Mouse (Mus musculus): Measurements from ENCODE around the gene Rora. TPM values are rescaled to one million over a fixed set of nuclear protein-coding genes. Genes with fewer than 3 reads are reported as not detected.

Gene Rora
- polyA plus RNA-seq, 1 experiment from 2014 or later: 23.2 TPM

DNA sequence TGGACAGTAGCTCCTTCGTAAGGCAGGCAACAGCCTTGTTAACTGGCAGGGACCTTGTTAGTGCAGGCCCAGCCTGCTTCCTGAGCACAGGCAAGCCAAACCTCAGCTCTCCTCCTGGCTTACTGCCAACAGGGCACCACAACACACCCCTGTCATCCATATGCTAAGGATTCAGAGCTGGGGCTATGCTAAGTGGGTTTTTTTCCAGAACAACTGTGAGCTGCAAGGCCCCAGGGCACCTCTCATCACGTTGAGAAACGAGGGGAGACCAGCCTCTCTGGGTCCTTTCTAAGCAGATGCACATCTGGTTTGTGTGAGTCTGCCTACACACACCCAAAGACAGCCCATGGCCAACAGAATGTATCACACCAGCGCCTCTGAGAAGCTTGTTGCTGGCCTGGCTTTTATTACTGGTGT is 289.0 kb downstream of the Rora start:
- no peak overlapping the region for H3K4me2 ChIP-seq (ENCODE audit: low read depth, low read length)
- no peak for ATAC-seq (ENCODE audit: low read depth)
- H3K9me3 ChIP-seq (ENCODE audit: control insufficient read depth, low read length): no peaks in the 10 kb centered on the region
- no peak overlapping the region for H3K4me3 ChIP-seq (ENCODE audit: low read depth, low read length)
- 53% methylated on average over 4 of the region's 4 CpGs for WGBS
- H3K27me3 ChIP-seq (ENCODE audit: control insufficient read depth, insufficient read depth, low read length): no peaks in the 10 kb centered on the region
- H3K4me1 ChIP-seq (ENCODE audit: control insufficient read depth, insufficient read depth, low read length): peaks cover 4% of the 10 kb centered on the region; the same call in 1 of the 2 replicates
- no peak overlapping the region for H3K27ac ChIP-seq (ENCODE audit: low read depth, low read length)
- H3K9ac ChIP-seq (replicated peaks; ENCODE audit: low read depth, low read length): no peak overlapping the region
- no peaks in the 10 kb centered on the region for H3K36me3 ChIP-seq (ENCODE audit: control insufficient read depth, insufficient read depth, low read length)

DNA sequence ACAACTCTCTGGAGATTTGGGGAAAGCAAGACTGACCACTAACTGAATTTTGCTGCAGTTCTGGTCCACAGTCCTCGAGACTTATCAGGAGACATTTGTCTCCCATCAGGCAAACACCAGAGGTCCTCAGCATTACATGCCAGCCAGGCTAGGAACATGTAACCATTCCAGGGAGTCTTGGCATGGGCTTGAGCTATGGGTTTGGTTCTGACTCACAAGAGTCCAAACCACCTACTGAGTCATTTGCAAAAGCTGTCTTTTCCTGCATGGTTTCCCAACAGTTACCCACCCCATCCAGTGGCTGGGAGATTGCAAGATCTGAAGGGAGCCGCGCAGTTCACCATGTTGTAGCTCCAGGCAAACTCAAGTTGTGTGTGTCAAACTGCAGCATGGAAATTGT is 290.4 kb downstream of the Rora start:
- Histone ChIP-seq H3K9ac (replicated peaks; ENCODE audit: low read depth, low read length) (no peak overlapping the region), H3K27me3 (ENCODE audit: control insufficient read depth, insufficient read depth, low read length) (no peaks in the 10 kb centered on the region), H3K4me2 (ENCODE audit: low read depth, low read length) (no peak overlapping the region), H3K4me1 (ENCODE audit: control insufficient read depth, insufficient read depth, low read length) (peaks cover 5% of the 10 kb centered on the region; the same call in 1 of the 2 replicates), H3K36me3 (ENCODE audit: control insufficient read depth, insufficient read depth, low read length) (no peaks in the 10 kb centered on the region), H3K4me3 (ENCODE audit: low read depth, low read length) (no peak overlapping the region), H3K27ac (ENCODE audit: low read depth, low read length) (no peak overlapping the region), H3K9me3 (ENCODE audit: control insufficient read depth, low read length) (no peaks in the 10 kb centered on the region)
- no peak for ATAC-seq (ENCODE audit: low read depth)
- WGBS: 97% methylated on average over 3 of the region's 3 CpGs

DNA sequence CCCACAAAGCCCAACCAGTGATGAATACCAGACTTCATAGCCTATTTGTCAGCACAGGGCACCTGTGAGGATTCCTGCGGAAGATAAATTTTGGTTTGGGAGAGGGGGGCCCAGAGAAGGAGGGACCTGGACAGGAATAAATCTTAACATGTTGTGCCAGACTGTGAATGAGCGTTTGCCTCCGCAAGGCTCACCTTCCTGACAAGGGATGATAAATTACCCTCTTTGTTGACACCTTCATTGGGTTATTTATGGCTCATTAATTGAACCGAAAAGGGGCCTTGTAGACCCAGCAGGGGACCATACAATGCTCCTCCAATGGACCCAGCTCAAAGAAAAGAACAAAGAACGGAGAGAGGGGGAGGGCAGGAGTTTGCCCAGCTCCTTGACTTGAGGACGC is 294.1 kb downstream of the Rora start:
- H3K27ac ChIP-seq (ENCODE audit: low read depth, low read length): no peak overlapping the region
- peaks cover 5% of the 10 kb centered on the region; the same call in 1 of the 2 replicates for H3K4me1 ChIP-seq (ENCODE audit: control insufficient read depth, insufficient read depth, low read length)
- peak; percentile 38; the same call in 1 of the 2 replicates for ATAC-seq (ENCODE audit: low read depth)
- H3K27me3 ChIP-seq (ENCODE audit: control insufficient read depth, insufficient read depth, low read length): no peaks in the 10 kb centered on the region
- H3K9ac ChIP-seq (replicated peaks; ENCODE audit: low read depth, low read length): no peak overlapping the region
- no peak overlapping the region for H3K4me2 ChIP-seq (ENCODE audit: low read depth, low read length)
- H3K4me3 ChIP-seq (ENCODE audit: low read depth, low read length): no peak overlapping the region
- H3K36me3 ChIP-seq (ENCODE audit: control insufficient read depth, insufficient read depth, low read length): no peaks in the 10 kb centered on the region
- WGBS: 6% methylated on average over 6 of the region's 6 CpGs
- H3K9me3 ChIP-seq (ENCODE audit: control insufficient read depth, low read length): no peaks in the 10 kb centered on the region

DNA sequence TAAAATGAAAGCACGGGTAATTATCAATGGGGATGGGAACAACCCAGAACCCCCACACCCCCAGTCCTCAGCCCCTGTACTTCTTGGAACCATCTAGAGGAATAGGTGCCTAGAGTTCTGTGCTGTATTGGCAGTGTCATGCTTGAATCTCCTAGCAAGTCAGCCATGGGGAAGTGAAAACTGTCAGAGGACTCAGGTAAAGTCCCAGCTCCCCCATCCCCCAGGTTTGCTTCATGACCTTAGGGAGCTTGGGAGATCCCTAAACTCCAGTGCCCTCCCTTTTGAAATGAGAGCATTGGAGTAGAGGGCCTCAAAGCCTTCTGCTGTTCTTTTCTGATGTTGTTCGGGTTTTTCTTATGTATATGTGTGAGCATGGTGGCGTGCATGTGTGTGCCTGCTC is 294.6 kb downstream of the Rora start:
- H3K9me3 ChIP-seq (ENCODE audit: control insufficient read depth, low read length): no peaks in the 10 kb centered on the region
- H3K4me2 ChIP-seq (ENCODE audit: low read depth, low read length): no peak overlapping the region
- H3K4me3 ChIP-seq (ENCODE audit: low read depth, low read length): no peak overlapping the region
- H3K4me1 ChIP-seq (ENCODE audit: control insufficient read depth, insufficient read depth, low read length): peaks cover 5% of the 10 kb centered on the region; the same call in 1 of the 2 replicates
- no peak overlapping the region for H3K9ac ChIP-seq (replicated peaks; ENCODE audit: low read depth, low read length)
- H3K27ac ChIP-seq (ENCODE audit: low read depth, low read length): no peak overlapping the region
- no peaks in the 10 kb centered on the region for H3K27me3 ChIP-seq (ENCODE audit: control insufficient read depth, insufficient read depth, low read length)
- no peaks in the 10 kb centered on the region for H3K36me3 ChIP-seq (ENCODE audit: control insufficient read depth, insufficient read depth, low read length)
- 49% methylated on average over 3 of the region's 3 CpGs for WGBS
- no peak for ATAC-seq (ENCODE audit: low read depth)

DNA sequence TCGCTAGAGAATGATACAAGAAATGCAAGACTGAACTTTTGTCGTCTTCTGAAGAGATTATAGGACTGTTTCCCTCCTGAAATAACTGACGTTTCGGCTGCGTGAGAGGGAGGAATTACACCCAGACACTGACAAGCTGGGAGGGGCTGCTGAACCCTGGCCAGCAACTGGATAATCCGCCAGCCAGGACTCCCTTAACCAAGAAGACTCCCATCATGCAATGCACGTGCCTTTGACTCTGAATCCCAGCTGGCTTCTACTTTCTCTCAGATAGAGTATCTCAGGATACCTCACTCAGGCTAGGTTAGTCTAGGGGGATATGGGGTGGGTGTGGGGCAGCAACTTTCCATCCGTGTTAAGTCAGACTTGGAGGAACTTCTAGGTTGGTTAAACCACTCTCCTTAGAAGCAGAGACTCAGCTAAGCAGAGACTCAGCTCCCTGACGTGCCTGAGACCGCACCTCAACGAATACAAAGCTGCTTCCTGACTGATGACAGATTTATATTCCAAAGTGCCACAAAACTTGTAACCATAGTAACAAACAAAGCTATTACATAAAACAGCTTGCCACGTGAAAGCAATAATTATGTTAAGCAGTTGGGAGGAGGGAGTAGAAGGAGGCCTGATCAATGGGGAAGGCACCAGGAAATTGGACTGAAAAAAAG is 302.8 kb downstream of the Rora start:
- no peaks in the 10 kb centered on the region for H3K36me3 ChIP-seq (ENCODE audit: control insufficient read depth, insufficient read depth, low read length)
- 35% methylated on average over 12 of the region's 12 CpGs for WGBS

DNA sequence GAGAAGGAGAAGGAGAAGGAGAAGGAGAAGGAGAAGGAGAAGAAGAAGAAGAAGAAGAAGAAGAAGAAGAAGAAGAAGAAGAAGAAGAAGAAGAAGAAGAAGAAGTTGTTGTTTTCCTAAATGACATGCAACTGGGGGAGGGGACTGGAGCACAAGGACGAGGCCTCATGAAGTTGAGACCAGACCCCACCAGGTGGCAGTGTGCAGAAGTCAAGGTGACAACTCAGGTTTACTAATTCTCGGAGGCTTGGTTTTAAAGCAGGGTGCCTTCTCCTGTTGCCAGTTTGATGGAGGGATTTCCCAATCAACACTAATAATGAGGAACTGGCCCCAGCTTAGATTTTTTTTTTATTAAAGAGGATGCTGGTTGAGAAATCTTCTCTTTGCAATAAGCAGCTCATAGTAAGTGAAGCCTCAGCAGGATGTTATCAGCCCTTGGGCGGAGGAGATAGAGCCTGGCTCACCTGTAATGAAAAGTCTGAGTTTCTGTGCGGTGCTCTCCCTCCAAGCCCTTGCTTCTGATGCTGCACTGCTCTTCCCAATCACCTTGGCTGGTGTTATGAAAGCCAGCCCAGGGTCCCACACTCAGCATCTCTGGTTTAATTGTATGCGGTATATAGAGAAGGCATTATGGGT is 303.5 kb downstream of the Rora start:
- H3K4me2 ChIP-seq (ENCODE audit: low read depth, low read length): no peak overlapping the region
- ATAC-seq (ENCODE audit: low read depth): no peak
- 57% methylated on average over 5 of the region's 5 CpGs for WGBS
- H3K4me3 ChIP-seq (ENCODE audit: low read depth, low read length): no peak overlapping the region
- no peaks in the 10 kb centered on the region for H3K27me3 ChIP-seq (ENCODE audit: control insufficient read depth, insufficient read depth, low read length)
- no peaks in the 10 kb centered on the region for H3K9me3 ChIP-seq (ENCODE audit: control insufficient read depth, low read length)
- H3K9ac ChIP-seq (replicated peaks; ENCODE audit: low read depth, low read length): no peak overlapping the region
- no peak overlapping the region for H3K27ac ChIP-seq (ENCODE audit: low read depth, low read length)
- H3K4me1 ChIP-seq (ENCODE audit: control insufficient read depth, insufficient read depth, low read length): no peaks in the 10 kb centered on the region
- no peaks in the 10 kb centered on the region for H3K36me3 ChIP-seq (ENCODE audit: control insufficient read depth, insufficient read depth, low read length)

More for the DNA sequence above, 302.8 kb downstream of the Rora start:
- no peak for ATAC-seq (ENCODE audit: low read depth)
- H3K4me3 ChIP-seq (ENCODE audit: low read depth, low read length): no peak overlapping the region
- H3K9ac ChIP-seq (replicated peaks; ENCODE audit: low read depth, low read length): no peak overlapping the region
- H3K4me1 ChIP-seq (ENCODE audit: control insufficient read depth, insufficient read depth, low read length): no peaks in the 10 kb centered on the region
- no peaks in the 10 kb centered on the region for H3K27me3 ChIP-seq (ENCODE audit: control insufficient read depth, insufficient read depth, low read length)
- H3K27ac ChIP-seq (ENCODE audit: low read depth, low read length): no peak overlapping the region
- H3K4me2 ChIP-seq (ENCODE audit: low read depth, low read length): no peak overlapping the region
- no peaks in the 10 kb centered on the region for H3K9me3 ChIP-seq (ENCODE audit: control insufficient read depth, low read length)

DNA sequence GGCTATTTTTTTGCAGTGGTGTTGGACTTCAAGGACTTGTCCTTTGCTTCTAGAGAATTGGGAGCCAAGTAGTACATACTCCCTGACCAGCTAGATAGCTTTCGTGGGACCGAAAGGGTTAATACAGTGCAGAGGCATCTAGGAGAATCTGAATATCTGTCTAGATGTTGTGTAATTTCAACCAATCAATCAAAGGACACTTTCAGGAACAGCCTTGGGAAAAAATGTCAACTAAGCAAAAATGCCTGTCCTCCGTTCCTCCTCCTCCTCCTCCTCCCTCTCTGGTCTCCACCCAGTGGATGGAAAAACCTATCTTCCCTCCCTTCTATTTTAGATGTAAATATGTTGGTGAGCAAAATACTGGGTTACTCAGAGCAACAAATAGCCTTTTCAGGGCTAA is 304.2 kb downstream of the Rora start:
- Histone ChIP-seq H3K4me3 (ENCODE audit: low read depth, low read length) (no peak overlapping the region), H3K4me1 (ENCODE audit: control insufficient read depth, insufficient read depth, low read length) (no peaks in the 10 kb centered on the region), H3K4me2 (ENCODE audit: low read depth, low read length) (no peak overlapping the region), H3K27ac (ENCODE audit: low read depth, low read length) (no peak overlapping the region), H3K9me3 (ENCODE audit: control insufficient read depth, low read length) (no peaks in the 10 kb centered on the region), H3K27me3 (ENCODE audit: control insufficient read depth, insufficient read depth, low read length) (no peaks in the 10 kb centered on the region), H3K36me3 (ENCODE audit: control insufficient read depth, insufficient read depth, low read length) (no peaks in the 10 kb centered on the region), H3K9ac (replicated peaks; ENCODE audit: low read depth, low read length) (no peak overlapping the region)
- no peak for ATAC-seq (ENCODE audit: low read depth)
- WGBS: 92% methylated on average over 3 of the region's 3 CpGs

DNA sequence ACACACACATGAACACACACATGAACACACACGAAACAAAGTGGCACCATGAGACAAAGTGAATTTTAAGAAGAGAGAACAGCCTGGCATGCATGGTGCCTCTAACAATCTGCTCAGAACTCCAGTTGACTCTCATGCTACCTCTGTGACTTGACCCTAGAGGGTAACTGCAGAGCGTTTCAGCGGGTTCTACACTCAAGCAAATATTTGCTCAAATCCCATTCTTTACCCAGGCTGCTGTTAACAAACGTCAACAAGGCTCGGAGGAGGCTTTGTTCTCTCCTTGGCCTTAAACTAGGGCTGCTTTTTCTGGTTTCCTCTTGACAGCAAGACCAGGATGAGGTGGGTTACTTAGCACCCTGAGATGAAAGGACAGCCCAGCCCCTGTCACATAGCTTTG is 305.3 kb downstream of the Rora start:
- Histone ChIP-seq H3K4me1 (ENCODE audit: control insufficient read depth, insufficient read depth, low read length) (no peaks in the 10 kb centered on the region), H3K27me3 (ENCODE audit: control insufficient read depth, insufficient read depth, low read length) (no peaks in the 10 kb centered on the region), H3K27ac (ENCODE audit: low read depth, low read length) (no peak overlapping the region), H3K9ac (replicated peaks; ENCODE audit: low read depth, low read length) (no peak overlapping the region), H3K4me2 (ENCODE audit: low read depth, low read length) (no peak overlapping the region), H3K4me3 (ENCODE audit: low read depth, low read length) (no peak overlapping the region), H3K36me3 (ENCODE audit: control insufficient read depth, insufficient read depth, low read length) (no peaks in the 10 kb centered on the region), H3K9me3 (ENCODE audit: control insufficient read depth, low read length) (no peaks in the 10 kb centered on the region)
- ATAC-seq (ENCODE audit: low read depth): no peak
- WGBS: 53% methylated on average over 5 of the region's 5 CpGs

DNA sequence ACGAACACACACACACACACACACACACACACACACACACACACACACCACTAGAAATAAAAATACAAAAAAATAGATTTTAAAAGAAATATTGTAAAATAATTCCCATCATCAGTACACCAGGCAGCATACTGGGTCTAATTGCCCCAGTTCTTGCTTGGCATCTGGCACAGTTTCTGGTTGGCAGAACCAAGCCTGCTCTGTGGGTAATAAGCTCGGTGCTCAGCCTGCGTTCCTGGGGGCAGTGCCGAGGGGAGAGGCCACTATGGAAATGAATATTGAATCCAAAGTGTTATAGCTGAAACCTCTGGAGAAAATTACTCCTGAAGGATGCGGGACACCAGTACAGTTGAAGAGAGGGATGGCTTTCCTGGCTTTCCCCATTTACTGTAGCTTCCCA is 310.3 kb downstream of the Rora start:
- Histone ChIP-seq H3K27ac (ENCODE audit: low read depth, low read length) (no peak overlapping the region), H3K9me3 (ENCODE audit: control insufficient read depth, low read length) (no peaks in the 10 kb centered on the region), H3K27me3 (ENCODE audit: control insufficient read depth, insufficient read depth, low read length) (no peaks in the 10 kb centered on the region), H3K4me3 (ENCODE audit: low read depth, low read length) (no peak overlapping the region), H3K9ac (replicated peaks; ENCODE audit: low read depth, low read length) (no peak overlapping the region), H3K4me1 (ENCODE audit: control insufficient read depth, insufficient read depth, low read length) (no peaks in the 10 kb centered on the region), H3K4me2 (ENCODE audit: low read depth, low read length) (no peak overlapping the region), H3K36me3 (ENCODE audit: control insufficient read depth, insufficient read depth, low read length) (no peaks in the 10 kb centered on the region)
- 76% methylated on average over 5 of the region's 5 CpGs for WGBS
- ATAC-seq (ENCODE audit: low read depth): no peak

All from neural tube, embryonic 14.5 days (tissue).